Mouse (Mus musculus) MEL (cell line): ENCODE data around the gene Kcnj9. TPM values are rescaled to one million over a fixed set of nuclear protein-coding genes. Genes with fewer than 3 reads are reported as not detected.

Source experiments
- DNase-seq: peaks from one replicate; pipeline ENCODE4 v3.0.0; 2011; ENCODE audit warnings: low read depth, low spot score
- H3K27ac ChIP-seq: 2 replicates; pipeline ENCODE4 v1.5.1; 2012; ENCODE audit warnings: low read depth, mild to moderate bottlenecking, control low read depth, low read length, moderate library complexity; ENCODE audit not compliant: control insufficient read depth
- H3K27me3 ChIP-seq, 2 experiments: fragments of 150-350 bp in 1 of 2; sonication (generic) in 1 of 2; 2 replicates each; pipeline ENCODE4 v1.6.1; 2012; ENCODE audit warnings: low read length in 2 of 2, mild to moderate bottlenecking in 2 of 2, improper control_type of control experiment in 1 of 2, moderate library complexity in 1 of 2; ENCODE audit not compliant: insufficient read depth in 2 of 2, control insufficient read depth in 1 of 2
- H3K36me3 ChIP-seq, 2 experiments: 2 replicates each; pipeline ENCODE4 v1.6.1; 2012 to 2014; ENCODE audit warnings: low read length in 2 of 2, improper control_type of control experiment in 1 of 2, inconsistent platforms in 1 of 2, mild to moderate bottlenecking in 1 of 2; ENCODE audit not compliant: insufficient read depth in 2 of 2, control insufficient read depth in 1 of 2
- H3K4me1 ChIP-seq, 2 experiments: fragments of 150-350 bp in 1 of 2; sonication (generic) in 1 of 2; 2 replicates each; pipeline ENCODE4 v1.6.1; 2012; ENCODE audit warnings: low read length in 2 of 2, improper control_type of control experiment in 1 of 2, mild to moderate bottlenecking in 1 of 2; ENCODE audit not compliant: insufficient read depth in 2 of 2, control insufficient read depth in 1 of 2
- H3K4me3 ChIP-seq, 2 experiments: fragments of 150-350 bp in 1 of 2; sonication (generic) in 1 of 2; 2 replicates each; pipeline ENCODE4 v1.5.1; 2012; ENCODE audit warnings: low read depth in 2 of 2, low read length in 2 of 2, mild to moderate bottlenecking in 2 of 2, moderate library complexity in 2 of 2, control low read depth in 1 of 2, improper control_type of control experiment in 1 of 2; ENCODE audit not compliant: control insufficient read depth in 1 of 2, insufficient read depth in 1 of 2
- H3K79me2 ChIP-seq: 2 replicates; pipeline ENCODE4 v1.6.1; 2012; ENCODE audit warnings: mild to moderate bottlenecking, low read length, moderate library complexity; ENCODE audit not compliant: control insufficient read depth, poor library complexity, insufficient read depth
- H3K9ac ChIP-seq: 2 replicates; pipeline ENCODE4 v1.6.1; 2012; ENCODE audit warnings: low read depth, mild to moderate bottlenecking, control low read depth, low read length, moderate library complexity; ENCODE audit not compliant: control insufficient read depth, poor library complexity, severe bottlenecking
- H3K9me3 ChIP-seq: fragments of 150-350 bp; sonication (generic); replicated peaks from 2 replicates; pipeline ENCODE4 v1.6.1; 2012; ENCODE audit warnings: mild to moderate bottlenecking, low read length, improper control_type of control experiment, moderate library complexity; ENCODE audit not compliant: insufficient read depth
- BHLHE40 ChIP-seq: IDR thresholded peaks from 2 replicates; pipeline ENCODE4 v1.6.1; 2012; ENCODE audit warnings: low read depth, mild to moderate bottlenecking, inconsistent platforms, low read length, improper control_type of control experiment, borderline replicate concordance
- CHD1 ChIP-seq: IDR thresholded peaks from 2 replicates; pipeline ENCODE4 v1.6.1; 2012; ENCODE audit warnings: low read depth, mild to moderate bottlenecking, inconsistent platforms, low read length, improper control_type of control experiment
- ETS1 ChIP-seq: IDR thresholded peaks from 2 replicates; pipeline ENCODE4 v1.6.1; 2012; ENCODE audit warnings: low read depth, mild to moderate bottlenecking, inconsistent platforms, low read length, improper control_type of control experiment, moderate library complexity
- MXI1 ChIP-seq: IDR thresholded peaks from 2 replicates; pipeline ENCODE4 v1.6.1; 2011; ENCODE audit warnings: mild to moderate bottlenecking, low read depth, low read length, improper control_type of control experiment
- MYB ChIP-seq: IDR thresholded peaks from 2 replicates; pipeline ENCODE4 v1.6.1; 2011; ENCODE audit warnings: mild to moderate bottlenecking, low read depth, low read length, improper control_type of control experiment
- NELFE ChIP-seq: IDR thresholded peaks from 2 replicates; pipeline ENCODE4 v1.6.1; 2011; ENCODE audit warnings: low read depth, low read length, improper control_type of control experiment
- NRF1 ChIP-seq: IDR thresholded peaks from 2 replicates; pipeline ENCODE4 v1.6.1; 2014; ENCODE audit warnings: low read depth, mild to moderate bottlenecking, inconsistent platforms, low read length, improper control_type of control experiment, moderate library complexity; ENCODE audit not compliant: poor library complexity, insufficient read depth, severe bottlenecking
- POLR2AphosphoS2 ChIP-seq: IDR thresholded peaks from 2 replicates; pipeline ENCODE4 v1.6.1; 2011; ENCODE audit warnings: low read length, improper control_type of control experiment
- SMC3 ChIP-seq: IDR thresholded peaks from 2 replicates; pipeline ENCODE4 v1.6.1; 2011; ENCODE audit warnings: low read depth, low read length, improper control_type of control experiment
- UBTF ChIP-seq: IDR thresholded peaks from 2 replicates; pipeline ENCODE4 v1.6.1; 2012; ENCODE audit warnings: low read depth, mild to moderate bottlenecking, inconsistent platforms, low read length, improper control_type of control experiment, moderate library complexity, borderline replicate concordance; ENCODE audit not compliant: insufficient read depth
- USF1 ChIP-seq: IDR thresholded peaks from 2 replicates; pipeline ENCODE4 v1.6.1; 2014; ENCODE audit warnings: low read depth, mild to moderate bottlenecking, inconsistent platforms, low read length, improper control_type of control experiment, moderate library complexity
- ZC3H11A ChIP-seq: IDR thresholded peaks from 2 replicates; pipeline ENCODE4 v1.6.1; 2012; ENCODE audit warnings: low read depth, mild to moderate bottlenecking, inconsistent platforms, low read length, improper control_type of control experiment
- ZMIZ1 ChIP-seq: IDR thresholded peaks from 2 replicates; pipeline ENCODE4 v1.6.1; 2012; ENCODE audit warnings: low read depth, mild to moderate bottlenecking, inconsistent platforms, low read length, improper control_type of control experiment, moderate library complexity
- ZNF384 ChIP-seq: IDR thresholded peaks from 2 replicates; pipeline ENCODE4 v1.6.1; 2012; ENCODE audit warnings: low read depth, mild to moderate bottlenecking, inconsistent platforms, low read length, improper control_type of control experiment
- polyA plus RNA-seq, 2 experiments: library from polyadenylated mRNA; stranded (reverse) in 1 of 2; unstranded in 1 of 2; fragments of >175 nt in 1 of 2; fragments of >200 nt in 1 of 2; gene quantifications; 2 replicates each; pipeline versions ENCODE4 v1.2.1 to v1.2.4; 2012; ENCODE audit warnings: low replicate concordance in 2 of 2, low read depth in 1 of 2; ENCODE audit not compliant: insufficient read length in 2 of 2, insufficient read depth in 1 of 2, missing spikeins in 1 of 2
- total RNA-seq: library from RNA; depleted of rRNA; stranded (reverse); fragments of 300-350 nt; gene quantifications from 2 replicates; pipeline ENCODE4 v1.2.3, GENCODE M21; 2012

The Kcnj9 gene
- total and polyA plus RNA-seq, 3 experiments: 0.08 TPM; not detected in 2

DNA sequence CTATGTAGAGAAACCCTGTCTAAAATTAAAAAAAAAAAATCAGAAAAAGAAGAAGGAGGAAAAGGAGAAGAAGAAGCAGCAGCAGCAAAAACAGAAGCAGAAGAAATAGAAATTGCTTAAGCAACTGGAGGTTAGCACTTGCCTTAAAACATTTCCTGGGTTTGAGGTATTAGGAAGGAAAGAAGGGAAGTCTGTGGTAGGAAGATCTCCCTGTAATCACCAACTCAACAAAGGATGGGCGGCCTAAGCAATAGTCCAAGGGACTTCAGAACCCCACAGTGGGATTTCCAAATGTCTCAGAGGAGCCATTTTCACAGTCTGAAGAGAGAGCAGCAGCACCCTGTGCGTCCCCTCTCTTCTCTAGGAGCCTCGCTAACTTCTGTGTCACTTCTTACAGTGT lies 23.3 kb upstream of the Kcnj9 start:
- TF ChIP-seq ZC3H11A (no peak), POLR2AphosphoS2 (no peak), NELFE (no peak), ZNF384 (no peak), MXI1 (no peak), UBTF (no peak), SMC3 (no peak), ETS1 (no peak)
- H3K36me3 ChIP-seq: no peaks in the 10 kb centered on the region
- H3K4me1 ChIP-seq: no peaks in the 10 kb centered on the region
- H3K4me3 ChIP-seq: no peak overlapping the region
- no peaks in the 10 kb centered on the region for H3K9me3 ChIP-seq
- no peaks in the 10 kb centered on the region for H3K79me2 ChIP-seq
- no peak for DNase-seq
- H3K27ac ChIP-seq: no peak overlapping the region
- H3K27me3 ChIP-seq: peaks cover 4 to 7% of the 10 kb centered on the region in 2 experiments; a peak in 3 of 4 replicates
- no peak overlapping the region for H3K9ac ChIP-seq

DNA sequence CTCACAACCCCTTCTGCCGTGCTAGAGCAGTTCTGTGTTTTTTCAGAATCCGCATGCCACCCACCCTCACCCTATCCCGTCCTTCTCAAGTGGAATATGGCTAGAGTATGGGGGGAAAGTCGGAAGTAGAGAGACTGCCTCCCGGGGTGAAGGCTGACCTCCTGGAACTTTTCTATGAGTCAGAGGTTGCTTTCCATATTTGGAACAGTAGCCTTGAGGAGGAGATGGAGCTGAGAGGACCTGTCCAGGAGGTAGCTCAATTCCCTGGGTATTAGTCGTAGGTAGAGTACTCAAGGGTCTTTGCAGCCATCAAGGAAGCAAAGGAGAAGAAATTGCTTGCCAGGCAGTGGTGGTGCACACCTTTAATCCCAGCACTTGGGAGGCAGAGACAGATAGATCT lies 22.9 kb upstream of the Kcnj9 start:
- Histone ChIP-seq H3K4me1 (no peaks in the 10 kb centered on the region), H3K27me3 (peaks cover 4 to 7% of the 10 kb centered on the region in 2 experiments; a peak in 3 of 4 replicates), H3K27ac (no peak overlapping the region), H3K36me3 (no peaks in the 10 kb centered on the region), H3K9me3 (no peaks in the 10 kb centered on the region), H3K9ac (no peak overlapping the region), H3K79me2 (no peaks in the 10 kb centered on the region), H3K4me3 (no peak overlapping the region)
- DNase-seq: no peak
- TF ChIP-seq BHLHE40 (no peak), USF1 (no peak), SMC3 (no peak), ZMIZ1 (no peak), NRF1 (no peak), CHD1 (no peak), MYB (no peak)
